Mouse (Mus musculus): ENCODE results near the gene Ntn4. TPM values are rescaled to one million over a fixed set of nuclear protein-coding genes. Genes with fewer than 3 reads are reported as not detected.

Gene Ntn4
- total and polyA plus RNA-seq, 3 experiments = 7.4 to 14.9 (median 14.0) TPM

- no peak overlapping the region for H3K4me3 ChIP-seq
- intact Hi-C loops (cut with DNase I) = no loop called here
- no peaks in the 10 kb centered on the region; the same call in 1 of the 2 replicates for H3K4me1 ChIP-seq (ENCODE audit: control insufficient read depth, insufficient read depth, low read length)
- H3K36me3 ChIP-seq (ENCODE audit: control insufficient read depth, insufficient read depth, low read length) = peaks cover 5% of the 10 kb centered on the region; the same call in 1 of the 2 replicates
- no peaks in the 10 kb centered on the region for H3K79me2 ChIP-seq (replicated peaks; ENCODE audit: control insufficient read depth, insufficient read depth, low read length)
- H3K9ac ChIP-seq (ENCODE audit: low read depth, low read length) = no peak overlapping the region
- DNase-seq = no peak
- no peak for TF ChIP-seq CTCF (IDR thresholded peaks at IDR 0.05)
- TF ChIP-seq POLR2A (IDR thresholded peaks at IDR 0.05; ENCODE audit: insufficient read depth, low read depth, low read length) = no peak
- 45% methylated on average over 3 of the region's 3 CpGs for WGBS
- peak overlapping the region; percentile 23 for H3K27ac ChIP-seq
- H3K27me3 ChIP-seq (ENCODE audit: control insufficient read depth, insufficient read depth, low read length) = no peaks in the 10 kb centered on the region
Measured at GRCm38 (mm10) chr10:93666996-93667395, 26.5 kb downstream of the Ntn4 start.

- DNase-seq = peak; percentile 45 to 68
- Histone ChIP-seq H3K9ac (ENCODE audit: low read depth, low read length) (peak overlapping the region; percentile 65), H3K36me3 (ENCODE audit: control insufficient read depth, insufficient read depth, low read length) (no peaks in the 10 kb centered on the region), H3K27ac (peak overlapping the region; percentile 75), H3K4me1 (ENCODE audit: control insufficient read depth, insufficient read depth, low read length) (no peaks in the 10 kb centered on the region), H3K4me3 (peak overlapping the region; percentile 37), H3K79me2 (replicated peaks; ENCODE audit: control insufficient read depth, insufficient read depth, low read length) (no peaks in the 10 kb centered on the region), H3K27me3 (ENCODE audit: control insufficient read depth, insufficient read depth, low read length) (no peaks in the 10 kb centered on the region)
- intact Hi-C loops (cut with DNase I) = no loop called here
- TF ChIP-seq POLR2A (IDR thresholded peaks at IDR 0.05; ENCODE audit: insufficient read depth, low read depth, low read length) = peak; percentile 26; the same call in 1 of the 2 replicates
- no peak for TF ChIP-seq EP300 (IDR thresholded peaks at IDR 0.05; ENCODE audit: insufficient read depth, low read depth, low read length)
- no peak for TF ChIP-seq CTCF (IDR thresholded peaks at IDR 0.05)
- 51% methylated on average over 22 of the region's 22 CpGs for WGBS
Measured at GRCm38 (mm10) chr10:93672646-93673479, 32.4 kb downstream of the Ntn4 start.

- H3K36me3 ChIP-seq (ENCODE audit: control insufficient read depth, insufficient read depth, low read length) = peaks cover 8% of the 10 kb centered on the region
- H3K27me3 ChIP-seq (ENCODE audit: control insufficient read depth, insufficient read depth, low read length) = no peaks in the 10 kb centered on the region
- H3K27ac ChIP-seq = peak overlapping the region; percentile 80
- no peak for TF ChIP-seq EP300 (IDR thresholded peaks at IDR 0.05; ENCODE audit: insufficient read depth, low read depth, low read length)
- TF ChIP-seq POLR2A (IDR thresholded peaks at IDR 0.05; ENCODE audit: insufficient read depth, low read depth, low read length) = 0 out of 2 replicates have a peak, but pooled peaks have one; percentile 8
- no peak for TF ChIP-seq CTCF (IDR thresholded peaks at IDR 0.05)
- peak overlapping the region; percentile 58 for H3K9ac ChIP-seq (ENCODE audit: low read depth, low read length)
- peak; percentile 60 to 69 for DNase-seq
- H3K4me1 ChIP-seq (ENCODE audit: control insufficient read depth, insufficient read depth, low read length) = peaks cover 9% of the 10 kb centered on the region
- peak overlapping the region; percentile 10; the same call in 1 of the 2 replicates for H3K4me3 ChIP-seq
- H3K79me2 ChIP-seq (replicated peaks; ENCODE audit: control insufficient read depth, insufficient read depth, low read length) = no peaks in the 10 kb centered on the region
- 14% methylated on average over 19 of the region's 19 CpGs for WGBS
- intact Hi-C loops (cut with DNase I) = no loop called here
Measured at GRCm38 (mm10) chr10:93679191-93680007, 38.9 kb downstream of the Ntn4 start.

GRCm38 (mm10) chr10:93680680-93681377 is 40.3 kb downstream of the Ntn4 start:
- H3K4me3 ChIP-seq = no peak overlapping the region
- DNase-seq = no peak
- no peak for TF ChIP-seq EP300 (IDR thresholded peaks at IDR 0.05; ENCODE audit: insufficient read depth, low read depth, low read length)
- TF ChIP-seq CTCF (IDR thresholded peaks at IDR 0.05) = no peak
- TF ChIP-seq POLR2A (IDR thresholded peaks at IDR 0.05; ENCODE audit: insufficient read depth, low read depth, low read length) = no peak
- H3K4me1 ChIP-seq (ENCODE audit: control insufficient read depth, insufficient read depth, low read length) = peaks cover 9% of the 10 kb centered on the region
- H3K27ac ChIP-seq = no peak overlapping the region; the same call in 1 of the 2 replicates
- H3K27me3 ChIP-seq (ENCODE audit: control insufficient read depth, insufficient read depth, low read length) = no peaks in the 10 kb centered on the region
- H3K9ac ChIP-seq (ENCODE audit: low read depth, low read length) = no peak overlapping the region
- peaks cover 8% of the 10 kb centered on the region for H3K36me3 ChIP-seq (ENCODE audit: control insufficient read depth, insufficient read depth, low read length)
- 71% methylated on average over 6 of the region's 6 CpGs for WGBS
- intact Hi-C loops (cut with DNase I) = no loop called here
- H3K79me2 ChIP-seq (replicated peaks; ENCODE audit: control insufficient read depth, insufficient read depth, low read length) = no peaks in the 10 kb centered on the region

- Histone ChIP-seq H3K79me2 (replicated peaks; ENCODE audit: control insufficient read depth, insufficient read depth, low read length) (no peaks in the 10 kb centered on the region), H3K27ac (no peak overlapping the region), H3K4me1 (ENCODE audit: control insufficient read depth, insufficient read depth, low read length) (peaks cover 9% of the 10 kb centered on the region), H3K9ac (ENCODE audit: low read depth, low read length) (no peak overlapping the region), H3K4me3 (no peak overlapping the region), H3K36me3 (ENCODE audit: control insufficient read depth, insufficient read depth, low read length) (peaks cover 8% of the 10 kb centered on the region), H3K27me3 (ENCODE audit: control insufficient read depth, insufficient read depth, low read length) (no peaks in the 10 kb centered on the region)
- no peak for DNase-seq
- TF ChIP-seq POLR2A (IDR thresholded peaks at IDR 0.05; ENCODE audit: insufficient read depth, low read depth, low read length) (no peak), CTCF (IDR thresholded peaks at IDR 0.05) (no peak), EP300 (IDR thresholded peaks at IDR 0.05; ENCODE audit: insufficient read depth, low read depth, low read length) (no peak)
- intact Hi-C loops (cut with DNase I) = no loop called here
- WGBS = 78% methylated on average over 18 of the region's 18 CpGs
Measured at GRCm38 (mm10) chr10:93682185-93682747, 41.8 kb downstream of the Ntn4 start.
